Mouse (Mus musculus) erythroblast, adult 5-6 weeks (primary cell): Measurements from ENCODE around the gene Napsa. TPM values are rescaled to one million over a fixed set of nuclear protein-coding genes. Genes with fewer than 3 reads are reported as not detected.

ENCODE experiments used
- ATAC-seq: replicated peaks from 2 replicates; pipeline ENCODE4 v1.8.0; 2016; ENCODE audit warnings: moderate number of reproducible peaks, mild to moderate bottlenecking, moderate TSS enrichment, inconsistent platforms; ENCODE audit not compliant: poor library complexity, low FRiP score, severe bottlenecking
- total RNA-seq, 2 experiments: library from RNA; stranded (forward) in 1 of 2; stranded (reverse) in 1 of 2; fragments of 150-400 nt in 1 of 2; fragments of 200-764, 138-1000 nt in 1 of 2; gene quantifications; 2 replicates each; pipeline versions ENCODE4 v1.2.3 to v1.2.4; 2015 to 2017; ENCODE audit warnings: low replicate concordance in 2 of 2

Gene Napsa
- total RNA-seq (2015; ENCODE audit: low replicate concordance) (66.9 TPM in 2 replicates), total RNA-seq (2017; ENCODE audit: low replicate concordance) (18.0 and 26.1 TPM in 2 replicates)

GRCm38 (mm10) chr7:44572213-44572701 lies at the start of gene Napsa:
Gene Napsa (plus strand): TSS chr7:44572380.
- no peak for ATAC-seq

DNA sequence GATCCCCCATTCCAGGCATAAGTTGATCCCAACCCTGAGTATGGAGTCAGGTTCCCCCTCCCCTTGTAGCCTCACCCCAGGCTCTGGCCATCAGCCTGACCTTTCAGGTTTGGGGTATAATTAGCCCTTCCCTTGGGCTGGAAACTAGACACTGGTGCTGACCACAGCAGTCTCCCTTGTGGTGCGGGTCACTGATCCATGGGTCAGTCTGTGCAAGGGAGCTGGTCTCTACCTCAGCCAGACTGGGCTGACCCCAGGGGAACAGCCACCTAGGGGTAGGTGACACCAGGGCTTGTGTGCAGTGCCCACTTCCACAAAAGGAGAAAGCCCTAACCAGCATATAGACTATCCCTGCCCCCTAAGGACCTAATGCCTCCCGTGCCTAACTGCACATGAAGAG lies 49.1 kb upstream of the Napsa start:
- no peak for ATAC-seq

- no peak for ATAC-seq
Measured at GRCm38 (mm10) chr7:44524502-44524901, 47.7 kb upstream of the Napsa start, which contains the start of gene Mybpc2. Gene Mybpc2 (minus strand): TSS chr7:44524656.

DNA sequence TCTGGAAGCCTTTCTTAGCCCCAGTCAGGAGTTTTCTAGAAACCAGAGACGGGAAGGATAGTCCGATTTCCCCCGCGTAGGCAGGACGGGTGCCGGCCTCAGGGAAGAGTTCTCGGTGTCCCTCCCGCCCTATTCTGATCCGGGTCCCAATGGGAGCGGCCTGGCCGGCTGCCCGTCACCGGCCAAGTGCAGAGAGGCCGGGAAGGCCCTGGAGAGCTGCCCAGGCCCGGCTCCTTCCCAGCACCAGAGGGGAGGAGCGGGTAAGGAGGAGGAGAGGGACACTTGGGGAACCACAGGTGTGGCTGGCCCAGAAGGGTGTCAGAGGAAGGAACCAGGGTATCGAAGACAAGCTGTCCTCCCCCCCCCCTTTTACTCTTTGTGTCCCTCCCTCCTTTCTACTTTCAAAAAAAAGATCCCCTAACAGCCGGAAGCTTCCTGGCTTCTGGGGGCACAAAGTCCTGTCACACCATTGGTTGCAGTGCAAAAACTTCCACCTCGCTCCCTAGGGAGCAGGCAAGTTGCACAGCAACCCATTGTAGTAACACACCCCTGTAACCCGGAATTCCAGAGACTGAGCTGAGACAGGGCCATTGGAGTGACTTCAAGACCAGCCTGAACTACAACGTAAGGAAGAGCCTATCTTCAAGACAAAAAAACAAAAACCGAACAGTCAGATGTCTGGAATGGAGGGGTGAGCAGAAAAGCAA lies 46.9 kb upstream of the Napsa start:
- ATAC-seq: no peak

GRCm38 (mm10) chr7:44526414-44527154 lies 45.6 kb upstream of the Napsa start:
- ATAC-seq: no peak

DNA sequence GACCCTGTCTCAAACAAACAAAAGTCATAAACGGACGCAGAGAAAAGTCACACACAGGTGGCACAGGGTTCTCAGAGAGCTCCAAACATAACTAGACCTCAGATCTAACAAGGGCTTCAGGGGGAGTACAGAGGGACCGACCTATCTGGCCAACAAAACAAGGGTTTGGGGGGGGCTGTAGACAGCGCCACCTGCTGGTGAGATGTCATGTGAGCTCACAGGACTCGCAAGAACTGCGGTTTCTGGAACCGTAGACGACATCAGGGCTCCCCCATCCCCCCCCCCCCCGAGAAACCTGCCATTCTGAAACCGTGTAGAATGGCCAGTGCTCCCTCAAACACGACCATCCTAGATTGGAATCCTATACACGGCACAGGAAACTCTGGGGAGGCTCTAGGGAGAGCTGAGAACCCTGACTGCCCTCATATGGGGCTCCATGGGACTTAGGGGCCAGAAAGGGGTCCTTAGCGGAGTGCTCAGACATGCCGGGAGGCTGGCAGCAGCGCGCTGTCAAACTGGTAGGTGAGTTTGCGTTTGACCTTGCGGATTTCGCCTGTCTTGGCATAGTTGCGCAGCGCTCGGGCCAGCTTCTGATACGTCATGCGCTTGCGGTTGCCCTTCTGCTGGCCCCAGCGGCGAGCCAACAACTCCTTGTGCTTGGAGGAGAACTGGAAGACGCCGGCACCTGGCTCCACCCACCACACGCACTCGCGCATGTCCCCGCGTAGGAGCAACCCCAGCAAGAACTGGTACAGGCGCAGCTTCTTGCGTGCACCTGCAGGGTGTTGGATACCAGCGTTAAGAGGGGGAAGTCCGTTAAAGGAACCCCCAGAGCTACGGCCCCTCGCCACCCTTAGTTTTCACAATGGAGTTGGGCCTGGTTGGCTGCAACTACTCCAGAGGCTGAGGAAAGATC lies 44.4 kb upstream of the Napsa start:
- ATAC-seq: no peak

DNA sequence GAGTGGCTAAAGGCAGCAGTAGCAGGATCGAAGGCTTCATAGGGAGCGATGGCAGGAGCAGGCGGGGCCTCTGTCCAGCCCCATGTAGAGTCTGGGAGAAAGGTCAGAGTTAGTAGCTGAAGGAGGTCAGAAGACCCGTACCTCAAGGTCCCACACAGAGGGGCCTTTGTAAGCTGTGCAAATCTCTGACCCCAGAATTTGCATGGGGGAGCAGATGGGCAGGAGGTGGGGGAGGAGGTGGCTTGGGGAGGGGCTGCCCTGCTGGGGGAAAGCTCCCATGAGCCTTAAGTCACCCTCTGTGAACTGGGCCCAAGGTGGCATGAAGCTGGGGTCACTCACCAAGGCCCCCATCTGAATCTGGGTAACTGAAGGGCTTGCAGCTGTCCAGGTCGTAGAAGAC lies 42.7 kb upstream of the Napsa start:
- ATAC-seq: no peak

DNA sequence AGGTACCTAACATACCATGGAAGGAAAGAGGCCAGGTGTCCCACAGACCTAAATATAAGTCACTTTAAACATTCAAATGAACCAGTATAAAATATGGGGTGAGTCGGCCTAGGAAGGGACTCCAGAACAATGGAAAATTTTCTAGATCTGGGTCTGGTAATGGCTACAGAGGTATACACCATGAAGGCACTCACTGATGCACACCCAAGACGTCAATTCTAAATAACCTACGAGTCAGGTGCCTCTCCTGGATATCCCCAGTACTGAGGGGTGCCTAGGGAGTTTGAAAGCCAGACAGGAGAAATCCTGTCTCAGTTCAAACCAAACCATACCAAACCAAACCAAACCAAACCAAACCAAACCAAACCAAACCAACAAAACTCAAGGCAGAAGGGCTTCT lies 41.7 kb upstream of the Napsa start:
- no peak for ATAC-seq

GRCm38 (mm10) chr7:44531207-44531606 lies 41.0 kb upstream of the Napsa start:
- no peak for ATAC-seq

DNA sequence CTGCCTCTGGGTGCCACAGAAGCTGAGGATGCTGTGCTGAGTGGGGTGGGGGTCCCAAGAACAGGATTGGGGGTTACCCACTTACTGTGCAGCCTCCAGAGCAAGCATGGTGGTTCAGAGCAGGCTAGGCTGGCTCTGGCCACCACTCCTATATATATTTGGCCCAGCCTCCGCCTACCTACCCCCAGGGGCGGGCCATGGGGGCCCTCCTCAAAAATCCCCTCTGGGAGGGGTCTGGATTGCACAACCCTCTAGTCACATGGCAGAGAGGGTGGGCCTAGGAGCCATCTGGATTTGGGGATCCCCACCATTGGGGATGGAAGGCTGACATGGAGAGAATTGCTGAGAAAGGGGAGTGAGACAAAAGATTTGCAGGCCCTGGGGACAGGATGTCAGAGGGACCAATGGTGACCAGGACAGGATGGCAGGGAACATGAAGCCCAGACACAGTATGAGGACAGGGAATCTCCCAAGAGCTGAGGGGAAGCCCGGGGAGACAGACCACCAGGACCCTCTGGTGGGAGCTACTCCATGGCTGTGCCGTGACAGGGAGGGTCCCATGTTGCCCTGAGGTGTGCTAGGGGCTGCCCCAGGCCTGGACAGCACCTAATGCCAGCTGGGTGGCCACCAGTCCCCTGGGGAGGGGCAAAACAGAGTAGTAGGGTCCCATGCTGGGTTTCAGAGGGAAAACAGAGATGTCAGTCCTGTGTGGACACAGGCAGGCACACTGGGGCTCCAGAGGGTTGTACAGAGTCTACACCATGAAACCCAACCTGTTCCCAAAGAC lies 40.0 kb upstream of the Napsa start, which contains the start of gene Spib:
TSS of gene Spib (minus strand) at position 126 of the 787 bp plus-strand sequence.
- ATAC-seq: no peak

- no peak for ATAC-seq
Measured at GRCm38 (mm10) chr7:44532918-44533745, 39.0 kb upstream of the Napsa start.

- no peak for ATAC-seq
Measured at GRCm38 (mm10) chr7:44533746-44534045, 38.5 kb upstream of the Napsa start.

DNA sequence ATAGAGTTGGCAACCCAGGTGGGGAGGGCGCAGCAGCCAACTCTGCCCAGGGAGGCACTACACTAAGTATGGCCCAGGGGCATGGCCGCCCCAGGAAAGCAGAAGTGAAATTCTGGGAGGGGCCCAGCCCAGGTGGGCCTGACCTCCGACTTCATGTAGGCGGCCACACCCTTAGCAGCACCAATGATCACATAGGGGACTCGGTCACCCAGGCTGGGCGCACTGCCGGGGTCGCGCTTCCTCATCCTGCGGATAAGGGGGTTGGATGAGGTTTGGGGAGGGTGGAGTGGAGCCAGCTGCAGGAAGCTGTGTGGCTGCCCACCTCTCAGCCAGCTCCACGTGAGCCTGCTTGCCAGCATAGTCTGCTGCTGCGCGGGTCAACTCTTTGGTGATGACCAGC lies 37.9 kb upstream of the Napsa start:
- no peak for ATAC-seq

GRCm38 (mm10) chr7:44534656-44535441 lies 37.3 kb upstream of the Napsa start:
- ATAC-seq: no peak

DNA sequence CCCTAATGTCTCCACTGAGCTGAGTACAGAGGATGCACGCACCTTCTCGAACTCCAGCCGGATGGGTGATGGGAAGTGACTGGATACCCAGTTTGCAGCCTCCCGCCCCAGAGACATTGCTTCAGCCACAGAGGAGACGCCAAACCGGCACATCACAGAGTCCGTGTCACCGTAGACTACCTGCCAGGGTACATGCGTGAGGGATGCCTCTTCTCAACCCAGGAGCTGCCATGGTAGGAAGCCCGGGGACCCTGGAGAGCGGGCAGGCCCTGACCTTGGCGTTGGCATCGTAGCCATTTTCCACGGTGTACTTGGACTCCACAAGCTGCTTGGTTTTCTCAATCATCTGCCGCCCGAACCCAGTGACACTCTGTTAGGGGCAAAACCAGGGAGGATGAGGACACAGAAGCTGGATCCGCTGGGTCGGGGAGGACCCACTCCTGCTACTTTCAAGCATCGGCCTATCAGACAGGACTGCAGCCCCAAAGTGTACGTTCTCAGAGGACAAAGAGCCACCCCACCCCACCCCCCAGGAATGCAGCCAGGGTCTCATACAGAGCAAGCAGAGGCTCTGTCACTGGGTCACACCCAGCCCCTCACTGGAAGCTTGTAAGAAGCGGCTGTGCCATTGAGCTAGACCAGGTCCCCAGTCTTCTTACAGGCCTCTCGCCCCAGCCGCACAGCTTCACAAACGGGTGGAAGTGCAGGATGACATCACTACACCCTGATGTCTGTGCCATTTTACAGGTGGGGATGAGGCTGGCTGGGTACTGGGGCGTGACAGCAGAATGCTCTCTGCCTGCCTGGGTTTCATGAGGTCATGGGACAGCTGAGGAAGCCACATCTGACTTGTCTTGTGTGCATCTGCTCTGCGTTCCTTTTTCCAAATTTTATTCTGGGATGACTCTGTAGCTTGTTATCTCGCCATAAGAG lies 36.3 kb upstream of the Napsa start:
- ATAC-seq: no peak

DNA sequence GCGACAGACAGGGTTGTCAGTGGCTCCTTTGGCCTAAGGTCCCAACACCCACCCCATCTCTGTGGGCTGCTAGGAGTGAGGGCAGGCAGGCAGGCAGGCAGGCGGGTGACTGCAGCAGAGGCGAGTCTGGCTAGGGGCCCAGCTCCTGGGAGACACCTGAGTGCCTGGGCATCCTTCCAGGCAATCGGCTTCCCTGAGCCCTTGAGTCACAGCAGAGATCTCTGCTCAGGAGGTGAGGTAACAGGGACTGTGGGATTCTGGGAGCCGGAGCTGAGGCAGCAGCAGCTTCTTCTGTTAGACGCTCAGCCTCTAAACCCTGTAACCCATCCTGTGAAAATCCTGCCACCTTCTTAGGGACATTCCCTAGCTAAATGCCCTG lies 35.6 kb upstream of the Napsa start:
- ATAC-seq: no peak

- no peak for ATAC-seq
Measured at GRCm38 (mm10) chr7:44537009-44537408, 35.2 kb upstream of the Napsa start.
